Mouse (Mus musculus) ES-Bruce4 (cell line): ENCODE data around the gene Pfkfb4. TPM values are rescaled to one million over a fixed set of nuclear protein-coding genes. Genes with fewer than 3 reads are reported as not detected.

Source experiments
- H3K27ac ChIP-seq: 2 replicates; pipeline ENCODE4 v1.5.1; 2012; ENCODE audit warnings: low read length, inconsistent platforms; ENCODE audit not compliant: insufficient read depth
- H3K27me3 ChIP-seq: 2 replicates; pipeline ENCODE4 v1.6.1; 2012; ENCODE audit warnings: mild to moderate bottlenecking, low read length, inconsistent platforms; ENCODE audit not compliant: control insufficient read depth, poor library complexity, insufficient read depth, severe bottlenecking
- H3K36me3 ChIP-seq: 2 replicates; pipeline ENCODE4 v1.6.1; 2012; ENCODE audit warnings: inconsistent platforms, mild to moderate bottlenecking, low read length, moderate library complexity; ENCODE audit not compliant: control insufficient read depth, poor library complexity, insufficient read depth, severe bottlenecking
- H3K4me1 ChIP-seq: one replicate; pipeline ENCODE4 v1.8.1; 2011; ENCODE audit warnings: low read length; ENCODE audit not compliant: control insufficient read depth, insufficient read depth
- H3K4me3 ChIP-seq: 2 replicates; pipeline ENCODE4 v1.5.1; 2011; ENCODE audit warnings: low read depth, mild to moderate bottlenecking, low read length
- H3K9ac ChIP-seq: 2 replicates; pipeline ENCODE4 v1.6.1; 2012; ENCODE audit warnings: low read depth, mild to moderate bottlenecking, inconsistent platforms; ENCODE audit not compliant: poor library complexity, severe bottlenecking
- H3K9me3 ChIP-seq: replicated peaks from 2 replicates; pipeline ENCODE4 v1.6.1; 2012; ENCODE audit warnings: mild to moderate bottlenecking, low read length, inconsistent platforms; ENCODE audit not compliant: control insufficient read depth, poor library complexity, insufficient read depth, severe bottlenecking
- CTCF ChIP-seq: IDR thresholded peaks from one replicate; pipeline ENCODE4 v1.8.1; 2011; ENCODE audit warnings: low read depth, low read length
- EP300 ChIP-seq: IDR thresholded peaks from 2 replicates; pipeline ENCODE4 v1.6.1; 2011; ENCODE audit warnings: low read depth, low read length; ENCODE audit not compliant: insufficient read depth
- POLR2A ChIP-seq: IDR thresholded peaks from one replicate; pipeline ENCODE4 v1.8.1; 2011; ENCODE audit warnings: low read length; ENCODE audit not compliant: insufficient read depth
- polyA plus RNA-seq: library from polyadenylated mRNA; stranded (reverse); fragments of >200 nt; gene quantifications from 2 replicates; pipeline ENCODE4 v1.2.4, GENCODE M21; 2011; ENCODE audit warnings: low read depth; ENCODE audit not compliant: missing spikeins, insufficient read depth, insufficient read length

Gene Pfkfb4
- polyA plus RNA-seq, 1 experiment: 4.4 TPM

DNA sequence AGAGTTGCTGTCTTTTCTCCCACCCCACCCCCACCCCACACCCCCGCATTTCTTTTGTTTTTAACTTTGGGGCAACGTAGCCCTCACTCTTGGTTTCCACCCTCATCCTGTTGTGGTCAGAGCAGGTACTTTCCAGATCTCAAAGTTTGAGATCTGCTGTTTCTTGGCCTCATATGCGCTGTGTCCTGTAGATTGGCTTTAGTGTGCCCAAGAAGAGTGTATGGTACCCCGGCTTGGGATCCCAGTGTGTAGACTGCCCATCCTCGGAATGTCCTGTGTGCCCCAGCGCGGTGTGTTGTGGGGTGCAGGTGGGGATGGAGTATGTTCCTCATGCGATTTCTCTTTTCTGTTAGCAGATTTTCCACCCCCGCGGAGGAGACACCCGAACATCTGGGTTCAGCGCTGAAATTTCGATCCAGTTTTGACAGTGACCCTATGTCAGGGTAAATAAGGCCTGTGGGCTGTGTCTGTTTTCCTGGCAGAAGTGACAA lies 59.5 kb downstream of the Pfkfb4 start:
- Histone ChIP-seq H3K4me1 (peaks cover 3% of the 10 kb centered on the region), H3K9me3 (no peaks in the 10 kb centered on the region), H3K4me3 (no peak overlapping the region), H3K9ac (no peak overlapping the region), H3K27me3 (no peaks in the 10 kb centered on the region), H3K36me3 (no peaks in the 10 kb centered on the region), H3K27ac (no peak overlapping the region)
- TF ChIP-seq EP300: no peak
- TF ChIP-seq POLR2A: no peak
- no peak for TF ChIP-seq CTCF

DNA sequence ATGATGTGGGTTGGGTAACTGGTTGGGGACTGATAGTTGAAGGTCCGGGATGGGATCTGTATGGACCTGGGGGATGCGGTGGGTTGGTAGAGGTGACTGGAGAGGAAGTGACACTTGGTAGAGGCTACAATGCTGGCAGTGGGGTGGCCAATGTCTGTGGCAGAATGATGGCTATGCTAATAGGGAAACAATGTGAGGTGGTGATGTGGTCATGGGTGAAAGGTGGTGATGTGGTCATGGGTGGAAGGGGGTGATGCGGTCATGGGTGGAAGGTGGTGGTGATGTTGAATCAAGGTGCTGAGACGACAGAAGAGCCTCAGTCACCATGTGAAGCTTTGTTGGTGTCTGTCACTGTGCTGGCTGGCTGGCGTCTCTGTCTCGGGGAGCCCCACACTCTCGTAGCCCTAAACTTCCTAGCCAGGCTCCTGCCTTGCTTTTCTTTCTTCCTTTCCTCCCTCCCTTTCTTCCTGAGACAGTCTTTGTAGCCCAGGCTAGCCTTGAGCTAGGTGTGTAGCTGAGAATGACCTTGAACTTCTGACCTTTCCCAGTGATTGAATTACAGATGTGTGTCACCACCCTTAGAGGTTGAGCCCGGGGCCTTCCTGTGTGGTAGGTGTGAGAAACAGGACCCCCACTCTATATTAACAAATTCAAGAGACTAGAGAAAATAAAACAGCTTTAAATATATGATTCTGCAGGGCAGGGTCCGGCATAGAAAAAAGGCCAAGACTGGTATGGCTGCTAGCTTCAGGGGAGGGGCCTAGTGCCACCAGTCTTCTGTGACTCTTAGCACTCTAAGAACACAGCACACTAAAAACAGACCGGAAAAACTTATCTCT lies 60.3 kb downstream of the Pfkfb4 start:
- Histone ChIP-seq H3K4me3 (no peak overlapping the region), H3K9ac (no peak overlapping the region), H3K27ac (no peak overlapping the region), H3K9me3 (no peaks in the 10 kb centered on the region), H3K36me3 (no peaks in the 10 kb centered on the region), H3K4me1 (peaks cover 3% of the 10 kb centered on the region), H3K27me3 (no peaks in the 10 kb centered on the region)
- TF ChIP-seq CTCF (no peak), POLR2A (no peak), EP300 (no peak)

DNA sequence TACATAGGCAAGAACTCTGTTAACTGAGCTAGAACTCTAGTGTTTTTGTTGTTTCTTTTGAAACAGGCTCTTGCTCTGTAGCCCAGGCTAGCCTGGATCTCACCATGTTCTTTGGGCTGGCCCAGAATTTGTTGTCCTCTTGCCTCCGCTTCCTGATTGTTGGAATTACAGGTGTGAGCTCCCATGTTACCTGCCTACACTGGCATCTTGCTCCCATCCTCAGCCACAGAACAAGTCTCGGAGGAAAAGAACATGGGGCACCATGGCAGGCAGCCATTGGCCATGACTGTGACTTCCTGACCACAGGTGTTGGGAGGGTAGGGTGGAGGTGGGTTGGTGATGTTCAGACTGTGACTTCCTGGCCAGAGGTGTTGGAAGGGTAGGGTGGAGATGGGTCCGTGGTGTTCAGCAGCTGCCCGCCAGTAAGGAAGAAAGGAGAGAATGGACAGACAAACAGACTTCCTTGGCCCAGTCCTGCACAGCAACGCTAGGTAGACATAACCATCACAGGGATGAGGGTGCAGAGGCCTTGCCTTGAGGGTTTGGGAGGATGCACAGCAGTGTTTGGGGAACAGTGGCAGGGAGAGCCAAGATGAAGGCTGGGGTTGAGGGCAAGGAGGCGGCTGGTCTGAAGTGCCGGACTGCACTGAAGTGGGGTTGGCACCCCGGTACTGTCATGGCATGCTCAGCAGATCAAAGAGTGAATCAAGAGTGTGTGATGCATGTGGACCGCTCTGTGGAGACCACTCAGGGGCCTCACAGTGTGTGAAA lies 61.1 kb downstream of the Pfkfb4 start:
- Histone ChIP-seq H3K9me3 (no peaks in the 10 kb centered on the region), H3K36me3 (peaks cover 2% of the 10 kb centered on the region; the same call in 1 of the 2 replicates), H3K27ac (no peak overlapping the region), H3K4me3 (no peak overlapping the region), H3K9ac (no peak overlapping the region), H3K27me3 (no peaks in the 10 kb centered on the region), H3K4me1 (peaks cover 3% of the 10 kb centered on the region)
- TF ChIP-seq CTCF: no peak
- TF ChIP-seq POLR2A: no peak
- TF ChIP-seq EP300: no peak

DNA sequence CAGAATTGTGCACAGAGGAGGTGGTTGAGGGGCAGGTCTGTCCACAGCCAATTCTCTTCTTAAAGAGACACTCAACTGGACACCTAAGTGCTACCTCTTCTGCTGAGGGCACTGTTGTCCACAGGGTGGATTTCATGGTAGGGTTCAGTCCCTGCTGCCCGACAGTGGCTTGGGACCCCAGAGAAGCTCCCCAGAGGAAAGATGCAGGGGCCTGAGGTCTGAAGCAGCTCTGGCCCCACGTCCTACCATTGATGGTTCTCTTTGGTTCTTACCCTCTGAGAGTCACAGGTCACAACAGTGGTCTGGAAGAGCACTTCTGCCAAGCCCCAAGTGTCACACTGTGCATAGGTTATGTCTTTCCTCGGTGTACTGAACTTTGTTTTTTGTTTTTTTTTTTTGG lies 61.8 kb downstream of the Pfkfb4 start:
- TF ChIP-seq CTCF (no peak), EP300 (no peak)
- no peak overlapping the region for H3K27ac ChIP-seq
- H3K36me3 ChIP-seq: peaks cover 6% of the 10 kb centered on the region; the same call in 1 of the 2 replicates
- H3K4me1 ChIP-seq: peaks cover 3% of the 10 kb centered on the region
- no peak overlapping the region for H3K4me3 ChIP-seq
- no peak overlapping the region for H3K9ac ChIP-seq
- H3K9me3 ChIP-seq: no peaks in the 10 kb centered on the region
- H3K27me3 ChIP-seq: no peaks in the 10 kb centered on the region

- Histone ChIP-seq H3K4me1 (peaks cover 3% of the 10 kb centered on the region), H3K9me3 (no peaks in the 10 kb centered on the region), H3K36me3 (peaks cover 6% of the 10 kb centered on the region; the same call in 1 of the 2 replicates), H3K27me3 (no peaks in the 10 kb centered on the region), H3K27ac (no peak overlapping the region), H3K4me3 (no peak overlapping the region), H3K9ac (no peak overlapping the region)
- TF ChIP-seq CTCF (no peak), EP300 (no peak), POLR2A (no peak)
These were observed 62.3 kb downstream of the Pfkfb4 start for GRCm38 (mm10) chr9:109053851-109054250.

- H3K9ac ChIP-seq: no peak overlapping the region
- H3K9me3 ChIP-seq: no peaks in the 10 kb centered on the region
- H3K4me1 ChIP-seq: peaks cover 3% of the 10 kb centered on the region
- TF ChIP-seq POLR2A: no peak
- no peak for TF ChIP-seq EP300
- H3K27me3 ChIP-seq: no peaks in the 10 kb centered on the region
- H3K27ac ChIP-seq: no peak overlapping the region
- H3K36me3 ChIP-seq: peaks cover 6% of the 10 kb centered on the region; the same call in 1 of the 2 replicates
- H3K4me3 ChIP-seq: no peak overlapping the region
These were observed 63.1 kb downstream of the Pfkfb4 start for GRCm38 (mm10) chr9:109054712-109055111.
